9 mouse cellular contexts compared by ENCODE assay signal in genomic region chrX:136196873-136197272, GRCm38 (mm10). TPM values are rescaled to one million over a fixed set of nuclear protein-coding genes. Genes with fewer than 3 reads are reported as not detected.
A peak's percentile ranks its signal among the peaks of the same experiment; 100 is the strongest.
DNase-seq lines count a peak whose midpoint lies in the region; ATAC-seq and TF ChIP-seq lines count a peak whose summit lies in the region.
"Had no signal": no experiment of that assay in that cellular context is flagged by ENCODE, and none has a peak within 500 bp of the region (broad histone marks: within the 10 kb centered on the region; RNA-seq: fewer than 3 reads in every experiment).

No protein-coding gene starts in this region.

- no peaks in the 10 kb centered on the region for H3K27me3 ChIP-seq in forebrain, postnatal 0 days (ENCODE audit: insufficient read depth, low read length)
- H3K27me3 ChIP-seq in forebrain, embryonic 15.5 days, result no peaks in the 10 kb centered on the region
- H3K27me3 ChIP-seq in neural tube, embryonic 15.5 days (replicated peaks), result no peaks in the 10 kb centered on the region
- H3K27me3 ChIP-seq in limb, embryonic 10.5 days (ENCODE audit: low read depth, poor library complexity, severe bottlenecking), result peaks cover 51% of the 10 kb centered on the region
- H3K27me3 ChIP-seq in splenic B cell, adult 2 months (ENCODE audit: control insufficient read depth, insufficient read depth, low read length, poor library complexity, severe bottlenecking), result no peaks in the 10 kb centered on the region
- no peaks in the 10 kb centered on the region for H3K27me3 ChIP-seq in intestine, embryonic 16.5 days (replicated peaks; ENCODE audit: control insufficient read depth, insufficient read depth, low read length)
- H3K27me3 ChIP-seq: neural tube, embryonic 12.5 days had no signal

- H3K9me3 ChIP-seq in forebrain, postnatal 0 days (ENCODE audit: low read length), result no peaks in the 10 kb centered on the region
- H3K9me3 ChIP-seq in forebrain, embryonic 15.5 days, result no peaks in the 10 kb centered on the region
- no peaks in the 10 kb centered on the region for H3K9me3 ChIP-seq in neural tube, embryonic 15.5 days (replicated peaks)
- H3K9me3 ChIP-seq in limb, embryonic 10.5 days (replicated peaks), result no peaks in the 10 kb centered on the region
- H3K9me3 ChIP-seq in intestine, embryonic 16.5 days (ENCODE audit: control insufficient read depth, low read length), result 0 out of 2 replicates have a peak, but pooled peaks cover 3% of the 10 kb centered on the region
- H3K9me3 ChIP-seq: neural tube, embryonic 12.5 days had no signal

- no peak for ATAC-seq in forebrain, postnatal 0 days
- ATAC-seq in forebrain, embryonic 15.5 days (replicated peaks), result no peak
- ATAC-seq in neural tube, embryonic 15.5 days (ENCODE audit: low FRiP score), result no peak
- ATAC-seq in intestine, embryonic 16.5 days, result no peak

- no peak overlapping the region for H3K27ac ChIP-seq in forebrain, postnatal 0 days (ENCODE audit: low read depth, low read length)
- H3K27ac ChIP-seq in forebrain, embryonic 15.5 days (replicated peaks), result no peak overlapping the region
- H3K27ac ChIP-seq in neural tube, embryonic 15.5 days (replicated peaks), result no peak overlapping the region
- H3K27ac ChIP-seq in limb, embryonic 10.5 days, result no peak overlapping the region
- H3K27ac ChIP-seq in intestine, embryonic 16.5 days (ENCODE audit: low read length), result no peak overlapping the region
- H3K27ac ChIP-seq: neural tube, embryonic 12.5 days had no signal

- no peaks in the 10 kb centered on the region for H3K4me1 ChIP-seq in forebrain, postnatal 0 days (ENCODE audit: insufficient read depth)
- H3K4me1 ChIP-seq in forebrain, embryonic 15.5 days, result no peaks in the 10 kb centered on the region
- no peaks in the 10 kb centered on the region for H3K4me1 ChIP-seq in neural tube, embryonic 15.5 days
- H3K4me1 ChIP-seq in limb, embryonic 10.5 days, result no peaks in the 10 kb centered on the region
- no peaks in the 10 kb centered on the region for H3K4me1 ChIP-seq in intestine, embryonic 16.5 days (ENCODE audit: control insufficient read depth, insufficient read depth, low read length)
- H3K4me1 ChIP-seq: neural tube, embryonic 12.5 days had no signal

- TF ChIP-seq POLR2A in brain, embryonic 14.5 days (IDR thresholded peaks at IDR 0.05; ENCODE audit: borderline replicate concordance, extremely low read depth, insufficient read depth, insufficient read length, poor library complexity, severe bottlenecking), result no peak

- DNase-seq in forebrain, postnatal 0 days, result no peak
- peak; percentile 26 for DNase-seq in neural tube, embryonic 10.5 days (ENCODE audit: extremely low spot score, low spot score)
- no peak for DNase-seq in brain, embryonic 14.5 days (ENCODE audit: low read depth)
- peak; percentile 40 for DNase-seq in limb, embryonic 10.5 days (ENCODE audit: low spot score)
- peak; percentile 25 for DNase-seq in splenic B cell, adult 2 months (ENCODE audit: low read depth, low spot score)

- H3K4me2 ChIP-seq in forebrain, postnatal 0 days (ENCODE audit: low read depth), result no peak overlapping the region
- H3K4me2 ChIP-seq in forebrain, embryonic 15.5 days (replicated peaks), result no peak overlapping the region
- H3K4me2 ChIP-seq in neural tube, embryonic 15.5 days, result no peak overlapping the region
- no peak overlapping the region for H3K4me2 ChIP-seq in intestine, embryonic 16.5 days (ENCODE audit: low read depth, low read length)
- H3K4me2 ChIP-seq: neural tube, embryonic 12.5 days had no signal

- peak; percentile 47 for TF ChIP-seq CTCF in forebrain, postnatal 0 days (IDR thresholded peaks at IDR 0.05; ENCODE audit: low read depth)
- peak; percentile 35; the same call in 1 of the 2 replicates for TF ChIP-seq CTCF in brain, embryonic 14.5 days (IDR thresholded peaks at IDR 0.05; ENCODE audit: borderline replicate concordance, extremely low read depth, insufficient read depth, insufficient read length)

- H3K9ac ChIP-seq in forebrain, postnatal 0 days, result no peak overlapping the region
- H3K9ac ChIP-seq in forebrain, embryonic 15.5 days (replicated peaks), result no peak overlapping the region
- H3K9ac ChIP-seq in neural tube, embryonic 15.5 days (replicated peaks), result no peak overlapping the region
- H3K9ac ChIP-seq in intestine, embryonic 16.5 days (ENCODE audit: low read depth, low read length), result no peak overlapping the region
- H3K9ac ChIP-seq: neural tube, embryonic 12.5 days had no signal

- H3K4me3 ChIP-seq in forebrain, postnatal 0 days (ENCODE audit: low read depth, low read length), result no peak overlapping the region
- no peak overlapping the region for H3K4me3 ChIP-seq in forebrain, embryonic 15.5 days
- H3K4me3 ChIP-seq in neural tube, embryonic 15.5 days (replicated peaks), result no peak overlapping the region
- H3K4me3 ChIP-seq in limb, embryonic 10.5 days, result no peak overlapping the region
- H3K4me3 ChIP-seq in intestine, embryonic 16.5 days (ENCODE audit: low read length), result no peak overlapping the region
- H3K4me3 ChIP-seq: neural tube, embryonic 12.5 days had no signal

- no peaks in the 10 kb centered on the region for H3K36me3 ChIP-seq in forebrain, postnatal 0 days (ENCODE audit: insufficient read depth)
- no peaks in the 10 kb centered on the region for H3K36me3 ChIP-seq in forebrain, embryonic 15.5 days
- H3K36me3 ChIP-seq in neural tube, embryonic 15.5 days, result no peaks in the 10 kb centered on the region
- no peaks in the 10 kb centered on the region for H3K36me3 ChIP-seq in limb, embryonic 10.5 days
- no peaks in the 10 kb centered on the region for H3K36me3 ChIP-seq in splenic B cell, adult 2 months (ENCODE audit: control insufficient read depth, insufficient read depth, low read length, poor library complexity, severe bottlenecking)
- no peaks in the 10 kb centered on the region for H3K36me3 ChIP-seq in intestine, embryonic 16.5 days (ENCODE audit: control insufficient read depth, insufficient read depth, low read length)
- H3K36me3 ChIP-seq: neural tube, embryonic 12.5 days had no signal

- WGBS in forebrain, postnatal 0 days, result 46% methylated on average over 1 of the region's 1 CpGs
- WGBS in forebrain, embryonic 15.5 days, result 42% methylated on average over 1 of the region's 1 CpGs
- WGBS in neural tube, embryonic 15.5 days, result 56% methylated on average over 1 of the region's 1 CpGs
- 49% methylated on average over 1 of the region's 1 CpGs for WGBS in limb, embryonic 10.5 days
- WGBS in intestine, embryonic 16.5 days, result 57% methylated on average over 1 of the region's 1 CpGs

RNA-seq across cellular contexts. Expression of gene Tceal5, which starts 6.8 kb away (rescaled TPM):
- total RNA-seq in forebrain, postnatal 0 days (2014; rRNA removed), result 14.2 and 14.9 TPM in 2 replicates
- 34.6 and 41.5 TPM in 2 replicates for polyA plus RNA-seq in forebrain, postnatal 0 days (2015; fragmentation: Nextera tagmentation; extraction: Ambion mirVana)
- 17.5 and 17.7 TPM in 2 replicates for polyA plus RNA-seq in forebrain, embryonic 15.5 days (2015; fragmentation: Nextera tagmentation; extraction: Ambion mirVana)
- polyA plus RNA-seq in neural tube, embryonic 15.5 days (2015; fragmentation: Nextera tagmentation; extraction: Ambion mirVana), result 37.1 and 41.2 TPM in 2 replicates
- 17.9 and 34.9 TPM in 2 replicates for polyA plus RNA-seq in brain, embryonic 14.5 days (2012; rRNA removed)
- 3.2 and 4.7 TPM in 2 replicates for polyA plus RNA-seq in limb, embryonic 10.5 days (2016; fragmentation: Nextera tagmentation; extraction: Ambion mirVana)
- 3.8 and 4.3 TPM in 2 replicates for polyA plus RNA-seq in intestine, embryonic 16.5 days (2015; fragmentation: Nextera tagmentation; extraction: Ambion mirVana)

RNA-seq across cellular contexts. Expression of gene Tceal7, which starts 17.7 kb away (rescaled TPM):
- 3.0 and 4.4 TPM in 2 replicates for total RNA-seq in forebrain, postnatal 0 days (2014; rRNA removed)
- 4.6 and 4.9 TPM in 2 replicates for polyA plus RNA-seq in forebrain, postnatal 0 days (2015; fragmentation: Nextera tagmentation; extraction: Ambion mirVana)
- 1.3 and 1.4 TPM in 2 replicates for polyA plus RNA-seq in forebrain, embryonic 15.5 days (2015; fragmentation: Nextera tagmentation; extraction: Ambion mirVana)
- 11.2 and 20.3 TPM in 2 replicates for polyA plus RNA-seq in neural tube, embryonic 15.5 days (2015; fragmentation: Nextera tagmentation; extraction: Ambion mirVana)
- polyA plus RNA-seq in brain, embryonic 14.5 days (2012; rRNA removed), result 1.3 and 1.5 TPM in 2 replicates
- 0.44 and 0.64 TPM in 2 replicates for polyA plus RNA-seq in limb, embryonic 10.5 days (2016; fragmentation: Nextera tagmentation; extraction: Ambion mirVana)
- polyA plus RNA-seq in intestine, embryonic 16.5 days (2015; fragmentation: Nextera tagmentation; extraction: Ambion mirVana), result 0.84 and 0.95 TPM in 2 replicates

RNA-seq across cellular contexts. Expression of gene Bex1, which starts 18.4 kb away (rescaled TPM):
- total RNA-seq in forebrain, postnatal 0 days (2014; rRNA removed), result 105 and 106 TPM in 2 replicates
- 288 and 297 TPM in 2 replicates for polyA plus RNA-seq in forebrain, postnatal 0 days (2015; fragmentation: Nextera tagmentation; extraction: Ambion mirVana)
- 199 and 201 TPM in 2 replicates for polyA plus RNA-seq in forebrain, embryonic 15.5 days (2015; fragmentation: Nextera tagmentation; extraction: Ambion mirVana)
- 267 and 283 TPM in 2 replicates for polyA plus RNA-seq in neural tube, embryonic 15.5 days (2015; fragmentation: Nextera tagmentation; extraction: Ambion mirVana)
- 157 and 187 TPM in 2 replicates for polyA plus RNA-seq in brain, embryonic 14.5 days (2012; rRNA removed)
- polyA plus RNA-seq in limb, embryonic 10.5 days (2016; fragmentation: Nextera tagmentation; extraction: Ambion mirVana), result 100 and 107 TPM in 2 replicates
- 151 and 167 TPM in 2 replicates for polyA plus RNA-seq in intestine, embryonic 16.5 days (2015; fragmentation: Nextera tagmentation; extraction: Ambion mirVana)

RNA-seq across cellular contexts. Expression of gene Tceal8, which starts 24.7 kb away (rescaled TPM):
- total RNA-seq in forebrain, postnatal 0 days (2014; rRNA removed), result 112 and 117 TPM in 2 replicates
- 134 and 141 TPM in 2 replicates for polyA plus RNA-seq in forebrain, postnatal 0 days (2015; fragmentation: Nextera tagmentation; extraction: Ambion mirVana)
- 112 and 115 TPM in 2 replicates for polyA plus RNA-seq in forebrain, embryonic 15.5 days (2015; fragmentation: Nextera tagmentation; extraction: Ambion mirVana)
- polyA plus RNA-seq in neural tube, embryonic 15.5 days (2015; fragmentation: Nextera tagmentation; extraction: Ambion mirVana), result 118 and 126 TPM in 2 replicates
- polyA plus RNA-seq in brain, embryonic 14.5 days (2012; rRNA removed), result 76.5 and 80.0 TPM in 2 replicates
- 201 and 220 TPM in 2 replicates for polyA plus RNA-seq in limb, embryonic 10.5 days (2016; fragmentation: Nextera tagmentation; extraction: Ambion mirVana)
- polyA plus RNA-seq in intestine, embryonic 16.5 days (2015; fragmentation: Nextera tagmentation; extraction: Ambion mirVana), result 232 and 243 TPM in 2 replicates

RNA-seq across cellular contexts. Expression of gene Tceal9, which starts 48.0 kb away (rescaled TPM):
- 182 and 203 TPM in 2 replicates for total RNA-seq in forebrain, postnatal 0 days (2014; rRNA removed)
- polyA plus RNA-seq in forebrain, postnatal 0 days (2015; fragmentation: Nextera tagmentation; extraction: Ambion mirVana), result 263 and 323 TPM in 2 replicates
- polyA plus RNA-seq in forebrain, embryonic 15.5 days (2015; fragmentation: Nextera tagmentation; extraction: Ambion mirVana), result 319 and 325 TPM in 2 replicates
- polyA plus RNA-seq in neural tube, embryonic 15.5 days (2015; fragmentation: Nextera tagmentation; extraction: Ambion mirVana), result 252 and 274 TPM in 2 replicates
- polyA plus RNA-seq in brain, embryonic 14.5 days (2012; rRNA removed), result 194 and 222 TPM in 2 replicates
- 496 and 558 TPM in 2 replicates for polyA plus RNA-seq in limb, embryonic 10.5 days (2016; fragmentation: Nextera tagmentation; extraction: Ambion mirVana)
- 556 and 559 TPM in 2 replicates for polyA plus RNA-seq in intestine, embryonic 16.5 days (2015; fragmentation: Nextera tagmentation; extraction: Ambion mirVana)

Comparison
In these comparisons a context has a peak if more than half of its experiments do, and no peak if none do; other contexts are left out.
1. DNase-seq: peak in neural tube, embryonic 10.5 days (single experiment), limb, embryonic 10.5 days (single experiment) and splenic B cell, adult 2 months (single experiment); none in forebrain, postnatal 0 days (single experiment) and brain, embryonic 14.5 days (single experiment).